Mouse (Mus musculus): Measurements from ENCODE around the gene Mthfd1l. TPM values are rescaled to one million over a fixed set of nuclear protein-coding genes. Genes with fewer than 3 reads are reported as not detected.
A peak's percentile ranks its signal among the peaks of the same experiment; 100 is the strongest.
"Not testable (repeated sequence)": the region's sequence is repeated elsewhere in the genome, so short reads cannot be mapped to it uniquely, and the experiment has no call there.

Mthfd1l gene
- total RNA-seq, 2 experiments from 2014 or later: 8.4 to 9.2 TPM

DNA sequence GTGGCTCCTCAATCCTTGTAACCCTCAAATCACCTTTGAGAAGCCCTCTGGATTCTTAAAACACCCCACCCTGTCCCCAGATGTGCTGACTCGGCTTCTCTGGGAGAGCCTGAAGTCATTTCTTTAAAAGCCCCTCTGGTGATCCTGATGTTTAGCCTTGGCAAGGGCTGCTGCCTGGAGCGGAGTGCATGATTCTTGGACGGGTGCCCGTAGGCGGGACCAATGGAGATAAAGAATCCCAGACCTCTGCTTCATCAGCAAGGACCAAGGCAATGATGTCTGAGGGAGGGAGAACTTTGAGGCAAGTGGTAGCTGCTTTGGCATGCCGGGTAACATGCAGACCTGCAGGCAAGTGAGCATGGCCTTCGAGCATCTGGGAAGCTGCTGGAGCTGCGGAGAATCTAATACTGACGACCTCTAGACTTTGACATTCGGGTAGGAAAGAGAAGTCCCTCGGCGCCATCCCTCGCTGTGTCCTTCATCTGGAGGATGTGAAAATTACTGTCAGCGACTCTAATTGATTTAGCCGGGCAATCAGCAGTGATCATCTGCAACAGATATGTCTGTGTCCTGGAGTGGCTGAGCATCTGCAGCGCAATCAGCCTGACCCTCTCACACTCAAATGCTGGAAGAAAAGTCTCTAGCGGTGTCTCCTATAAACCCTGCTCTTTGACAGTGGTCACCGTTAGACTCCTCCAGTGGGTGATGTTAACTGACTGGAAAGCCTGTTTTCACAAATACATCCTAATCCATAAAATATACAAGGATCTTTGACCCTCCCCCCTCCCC, 215.9 kb downstream of the Mthfd1l start:
- no peak for DNase-seq (ENCODE audit: extremely low spot score in 1 of 2, low spot score in 1 of 2)

DNA sequence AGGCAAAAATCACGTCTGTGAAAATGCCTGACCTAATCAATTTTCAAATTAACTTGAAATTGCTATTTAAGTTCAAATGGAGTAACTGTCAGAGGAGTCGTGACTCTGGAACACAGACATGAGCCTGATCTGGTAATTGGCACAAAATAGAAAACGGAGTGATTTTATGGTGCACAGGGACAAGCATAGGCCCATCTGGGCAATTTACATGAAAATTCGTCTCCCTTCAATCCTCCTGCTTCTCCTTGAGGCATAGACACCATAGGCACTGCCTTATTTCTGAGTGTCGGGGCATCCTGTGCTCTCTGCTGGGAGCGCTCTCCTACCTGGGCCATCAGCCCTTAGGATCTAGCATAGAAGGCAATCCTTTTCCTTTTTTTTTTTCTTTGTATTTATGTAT, 216.5 kb downstream of the Mthfd1l start:
- no peak for DNase-seq (ENCODE audit: extremely low spot score in 1 of 2, low spot score in 1 of 2)

DNA sequence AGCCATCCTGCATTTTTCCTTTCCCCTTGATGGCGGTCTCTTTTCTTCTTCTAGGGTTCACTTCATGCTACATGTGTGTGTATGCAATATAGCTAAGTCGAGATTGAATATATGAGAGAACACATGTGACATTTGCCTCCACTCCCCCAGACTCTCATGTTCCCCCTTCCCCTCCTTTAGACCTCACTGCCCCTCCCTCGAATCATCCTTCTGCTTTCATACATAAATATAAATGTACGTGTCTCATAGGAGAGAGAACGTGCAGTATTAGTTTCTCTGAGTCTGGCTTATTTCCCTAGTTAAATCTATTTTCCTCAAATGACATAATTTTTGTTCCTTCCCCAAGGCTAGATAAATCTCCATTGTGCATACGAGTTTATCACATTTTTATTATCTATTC, 226.1 kb downstream of the Mthfd1l start:
- DNase-seq (ENCODE audit: extremely low spot score in 1 of 2, low spot score in 1 of 2): no peak

DNA sequence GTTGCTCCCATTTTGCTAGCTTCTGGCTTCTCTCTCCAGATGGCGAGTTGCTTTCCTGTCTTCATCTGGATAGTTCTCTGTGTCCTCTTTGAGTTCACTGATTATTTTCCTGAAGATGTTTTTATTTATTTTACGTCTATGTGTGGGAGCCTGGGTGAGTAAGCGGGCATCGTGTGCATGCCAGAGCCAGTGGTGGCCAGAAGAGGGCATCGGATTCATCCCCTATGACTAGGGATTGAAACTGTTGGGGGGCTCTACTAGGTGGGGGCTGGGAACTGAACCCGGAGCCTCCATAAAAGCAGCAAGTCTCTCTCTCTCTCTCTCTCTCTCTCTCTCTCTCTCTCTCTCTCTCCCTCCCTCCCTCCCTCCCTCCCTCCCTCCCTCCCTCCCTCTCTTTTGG, 227.0 kb downstream of the Mthfd1l start:
- DNase-seq (ENCODE audit: extremely low spot score in 1 of 2, low spot score in 1 of 2): no peak

DNA sequence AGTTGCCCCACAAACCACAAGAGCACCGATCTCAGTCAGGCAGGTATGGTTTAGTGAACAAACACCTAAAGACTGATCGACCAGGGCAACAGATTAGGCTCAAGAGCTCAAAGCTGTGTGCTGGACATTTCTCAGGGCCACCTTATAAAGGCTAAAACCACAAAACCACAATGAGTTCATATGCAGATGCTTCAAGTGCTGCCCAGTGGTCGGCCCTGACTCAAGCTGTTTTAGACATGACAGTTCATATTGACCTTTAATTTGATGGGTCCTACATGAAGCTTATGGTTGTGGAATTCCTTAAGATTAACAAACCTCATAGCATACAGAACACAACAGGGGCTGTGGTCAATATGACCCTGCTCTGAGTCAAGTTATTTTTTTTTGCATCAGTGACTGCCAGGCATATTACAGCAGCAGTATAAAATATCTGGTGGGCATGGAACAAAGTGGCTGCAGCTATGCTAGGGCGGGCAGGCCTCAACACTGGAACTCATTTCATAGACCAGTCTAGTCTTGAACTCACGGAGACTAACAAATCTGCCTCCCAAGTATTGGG, 227.7 kb downstream of the Mthfd1l start:
- DNase-seq (ENCODE audit: extremely low spot score in 1 of 2, low spot score in 1 of 2): no peak

DNA sequence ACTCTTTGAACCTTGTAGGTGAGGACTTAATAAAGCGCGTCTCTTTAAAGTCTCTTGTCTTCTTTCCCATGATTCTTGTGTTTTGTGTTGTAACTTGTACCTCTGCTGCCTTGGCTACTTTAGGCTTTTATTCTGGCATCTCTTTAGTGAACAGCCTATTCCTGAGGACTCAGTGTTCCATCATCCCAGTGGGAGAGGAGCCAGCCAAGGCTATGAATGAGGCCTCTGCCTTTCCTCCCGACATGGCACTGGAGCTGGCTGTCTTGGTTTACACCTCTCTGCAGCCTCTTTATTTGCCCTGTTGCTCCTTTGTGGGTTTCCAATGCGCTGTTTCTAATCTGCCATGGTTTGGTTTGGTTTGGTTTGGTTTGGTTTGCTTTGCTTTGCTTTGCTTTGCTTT, 228.2 kb downstream of the Mthfd1l start:
- no peak for DNase-seq (ENCODE audit: extremely low spot score in 1 of 2, low spot score in 1 of 2)

DNA sequence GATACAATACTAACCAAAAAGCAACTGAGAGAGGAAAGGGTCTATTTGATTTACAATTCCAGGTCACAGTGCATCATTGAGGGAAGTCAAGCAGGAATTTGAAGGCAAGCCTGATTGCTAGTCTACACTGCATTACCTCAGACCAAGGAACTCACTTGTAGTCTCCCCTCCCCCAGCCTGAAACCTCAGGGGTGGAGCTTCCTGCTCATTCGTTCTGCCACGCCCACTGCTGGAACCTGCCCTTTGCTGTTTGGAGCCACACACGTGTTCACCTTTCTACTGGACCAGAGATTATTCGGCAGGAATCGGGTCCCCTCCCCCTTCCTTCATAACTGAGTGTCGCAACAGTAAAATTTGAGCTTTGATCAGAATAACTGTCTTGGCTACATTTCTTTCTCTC, 230.7 kb downstream of the Mthfd1l start:
- DNase-seq (ENCODE audit: extremely low spot score in 1 of 2, low spot score in 1 of 2): not testable (repeated sequence)

DNA sequence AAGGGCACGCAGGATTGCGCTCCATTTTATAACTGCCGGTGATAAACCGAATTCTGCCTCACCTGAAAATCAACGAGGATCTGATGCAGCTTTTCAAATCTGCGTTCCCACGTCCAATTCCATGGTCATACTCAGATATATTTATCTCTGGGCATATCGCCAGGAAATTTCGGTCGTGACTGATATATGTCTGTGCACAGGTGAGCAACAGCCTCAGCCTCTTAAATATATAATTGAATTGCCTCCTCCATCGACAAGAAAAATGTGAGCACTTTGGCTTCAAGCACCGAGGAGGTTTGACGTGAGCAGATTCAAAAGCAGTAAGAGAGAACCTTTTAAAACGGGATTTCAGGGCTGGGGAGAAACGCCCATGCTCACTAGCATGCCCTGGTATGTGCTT, 236.1 kb downstream of the Mthfd1l start:
- DNase-seq (ENCODE audit: extremely low spot score in 1 of 2, low spot score in 1 of 2): no peak

DNA sequence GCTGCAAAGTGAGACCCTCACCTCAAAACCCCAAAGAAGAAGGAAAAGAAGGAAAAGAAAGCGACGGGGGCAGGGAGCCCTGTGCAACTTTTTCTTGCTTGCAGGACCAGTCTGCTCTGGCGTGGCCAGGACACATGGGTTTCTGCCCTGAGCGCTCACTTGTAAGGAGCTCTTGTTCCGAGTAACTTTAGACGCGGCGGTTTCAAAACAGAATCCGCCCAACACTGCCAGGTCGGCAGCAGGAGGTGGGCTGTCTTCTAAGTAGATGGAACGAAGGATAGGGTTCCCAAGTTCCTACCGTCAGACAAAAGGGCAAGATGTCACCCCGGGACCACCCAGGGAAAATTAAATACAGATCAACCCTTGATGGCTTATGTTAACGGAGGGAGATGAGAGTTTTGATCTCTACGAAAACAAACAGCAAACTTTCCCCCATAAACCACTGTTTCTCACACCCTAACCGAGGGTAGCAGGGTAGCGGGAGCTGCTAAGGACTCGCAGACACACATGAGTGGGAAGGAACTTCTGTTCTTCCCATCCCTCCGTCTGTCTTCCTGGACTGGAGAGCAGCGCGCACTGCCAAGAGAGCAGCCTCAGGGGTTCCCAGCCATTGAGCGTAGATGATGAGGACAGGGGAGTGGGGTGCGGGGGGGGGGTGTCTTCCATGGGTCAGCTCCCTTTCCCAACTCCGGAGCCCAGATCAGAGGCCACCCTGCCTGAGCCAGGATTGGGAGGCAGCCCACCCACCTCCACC, 237.6 kb downstream of the Mthfd1l start:
- peak in 1 of 2 experiments; percentile 9 for DNase-seq (ENCODE audit: extremely low spot score in 1 of 2, low spot score in 1 of 2)

DNA sequence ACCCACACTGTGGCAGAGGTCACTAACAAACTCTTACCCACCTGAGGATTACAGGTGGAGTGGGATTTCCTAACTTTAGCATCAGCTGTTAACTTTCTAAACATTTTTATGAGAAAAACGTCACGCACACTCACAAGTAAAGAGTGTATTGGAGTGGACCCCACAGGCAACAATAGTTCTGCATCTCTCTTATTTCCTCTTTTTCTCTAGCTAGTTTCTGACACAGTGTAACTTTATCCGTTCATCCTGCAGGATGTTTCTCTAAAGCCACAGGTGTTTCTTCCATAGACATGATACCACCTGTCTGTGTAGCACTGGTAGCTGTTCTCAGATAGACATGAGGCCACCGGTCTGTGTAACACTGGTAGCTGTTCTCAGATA, 238.1 kb downstream of the Mthfd1l start:
- DNase-seq (ENCODE audit: extremely low spot score in 1 of 2, low spot score in 1 of 2): no peak

Other genes starting within 250 kb of the Mthfd1l start
- 10 to 100 TPM; 19.1 to 20.1 TPM for gene Plekhg1, start 232.8 kb upstream of the Mthfd1l start, total RNA-seq (2021)

All from layer of hippocampus, postnatal 25 days (tissue).